Mouse (Mus musculus) G1E (cell line): ENCODE measurements at regions not wholly inside any gene's neighbourhood (a gene's known extent, or its start where the extent isn't known, plus 50 kb on each side); places are given as distances from the start of the nearest gene placed in this dataset.

Experiments used
- CTCF ChIP-seq: IDR thresholded peaks from 2 replicates; pipeline ENCODE4 v1.5.1; 2012; ENCODE audit warnings: low read depth, low read length, inconsistent platforms, mixed read lengths
- GATA1 ChIP-seq: IDR thresholded peaks from 2 replicates; pipeline ENCODE4 v1.6.1; 2012; ENCODE audit warnings: borderline replicate concordance, low read length, inconsistent platforms, mixed read lengths
- GATA2 ChIP-seq: IDR thresholded peaks from 2 replicates; pipeline ENCODE4 v1.6.1; 2012; ENCODE audit warnings: low read depth, low read length, inconsistent platforms, borderline replicate concordance
- POLR2AphosphoS5 ChIP-seq: IDR thresholded peaks from 2 replicates; pipeline ENCODE4 v1.6.1; 2012; ENCODE audit warnings: low read depth, low read length, inconsistent platforms; ENCODE audit not compliant: insufficient replicate concordance
- TAL1 ChIP-seq: conservative IDR thresholded peaks from 2 replicates; pipeline ENCODE4 v1.6.1; 2012; ENCODE audit warnings: low read depth, low read length, inconsistent platforms, mixed read lengths

- no peak for TF ChIP-seq CTCF
- no peak for TF ChIP-seq POLR2AphosphoS5
- no peak for TF ChIP-seq GATA1
- TF ChIP-seq GATA2: no peak
- no peak for TF ChIP-seq TAL1
Measured at GRCm38 (mm10) chr10:120721956-120722532, 176.9 kb downstream of the Msrb3 start.
